Mouse (Mus musculus) olfactory bulb, adult 2 months (tissue): ENCODE data around the gene Mtm1.

Experiments used
- CTCF ChIP-seq: fragments of 200-500 bp; IDR thresholded peaks from 2 replicates; pipeline ENCODE4 v1.5.1; 2012; ENCODE audit warnings: low read depth, mild to moderate bottlenecking, low read length, moderate library complexity; ENCODE audit not compliant: insufficient read depth
- POLR2A ChIP-seq: fragments of 200-500 bp; IDR thresholded peaks from 2 replicates; pipeline ENCODE4 v1.6.1; 2012; ENCODE audit warnings: mild to moderate bottlenecking, low read depth, low read length, moderate library complexity; ENCODE audit not compliant: insufficient read depth

- no peak for TF ChIP-seq CTCF
- no peak for TF ChIP-seq POLR2A
Measured at GRCm38 (mm10) chrX:71256422-71256821, 45.9 kb downstream of the Mtm1 start.
